Mouse (Mus musculus) B cell, adult 2 months (primary cell): ENCODE results near the gene Ankrd17.

Experiments used
- DNase-seq, 2 experiments: peaks; one replicate each; pipeline ENCODE4 v3.0.0; 2022

Ankrd17 gene

GRCm38 (mm10) chr5:90366121-90367066, at the start of gene Ankrd17:
TSS of gene Ankrd17 (minus strand) at chr5:90366577.
- DNase-seq: peak; percentile 91 to 92

- no peak for DNase-seq
Observed at GRCm38 (mm10) chr5:90414925-90415295, 48.5 kb upstream of the Ankrd17 start.

- no peak for DNase-seq
Observed at GRCm38 (mm10) chr5:90414142-90414924, 48.0 kb upstream of the Ankrd17 start.

- DNase-seq: peak in 1 of 2 experiments; percentile 2
Observed at GRCm38 (mm10) chr5:90405210-90405609, 38.8 kb upstream of the Ankrd17 start.

- no peak for DNase-seq
Observed at GRCm38 (mm10) chr5:90396817-90397216, 30.4 kb upstream of the Ankrd17 start.

GRCm38 (mm10) chr5:90394322-90394721, 27.9 kb upstream of the Ankrd17 start:
- no peak for DNase-seq

GRCm38 (mm10) chr5:90393764-90394163, 27.4 kb upstream of the Ankrd17 start:
- no peak for DNase-seq

- DNase-seq: peak; percentile 51 to 56
Observed at GRCm38 (mm10) chr5:90383080-90383479, 16.7 kb upstream of the Ankrd17 start.

- no peak for DNase-seq
Observed at GRCm38 (mm10) chr5:90381458-90381857, 15.1 kb upstream of the Ankrd17 start.

- no peak for DNase-seq
Observed at GRCm38 (mm10) chr5:90373708-90374107, 7.3 kb upstream of the Ankrd17 start.

- DNase-seq: no peak
Observed at GRCm38 (mm10) chr5:90370401-90370800, 4.0 kb upstream of the Ankrd17 start.

GRCm38 (mm10) chr5:90367067-90367303, 608 bp upstream of the Ankrd17 start, which contains the start of gene Gm9958:
TSS of gene Gm9958 (plus strand) at chr5:90367204.
- no peak for DNase-seq

- no peak for DNase-seq
Observed at GRCm38 (mm10) chr5:90365141-90365951, 1.0 kb downstream of the Ankrd17 start.

- peak; percentile 71 to 77 for DNase-seq
Observed at GRCm38 (mm10) chr5:90364526-90364925, 1.9 kb downstream of the Ankrd17 start.

- DNase-seq: no peak
Observed at GRCm38 (mm10) chr5:90355824-90356223, 10.6 kb downstream of the Ankrd17 start.

- no peak for DNase-seq
Observed at GRCm38 (mm10) chr5:90353552-90354317, 12.6 kb downstream of the Ankrd17 start.

- no peak for DNase-seq
Observed at GRCm38 (mm10) chr5:90346877-90347276, 19.5 kb downstream of the Ankrd17 start.

- no peak for DNase-seq
Observed at GRCm38 (mm10) chr5:90340847-90341246, 25.5 kb downstream of the Ankrd17 start.

- no peak for DNase-seq
Observed at GRCm38 (mm10) chr5:90339953-90340343, 26.4 kb downstream of the Ankrd17 start.

- DNase-seq: no peak
Observed at GRCm38 (mm10) chr5:90339129-90339952, 27.0 kb downstream of the Ankrd17 start.
